Mouse (Mus musculus) adipocyte (in vitro differentiated cells): Measurements from ENCODE around the gene Mrpl58.

Source experiments
- DNase-seq: peaks from one replicate; pipeline ENCODE4 v3.0.0-alpha.2; 2016; ENCODE audit warnings: low spot score

Mrpl58 gene

GRCm38 (mm10) chr11:115457405-115457804, 53.9 kb downstream of the Mrpl58 start:
- no peak for DNase-seq

GRCm38 (mm10) chr11:115460976-115461375, 57.4 kb downstream of the Mrpl58 start:
- no peak for DNase-seq

DNA sequence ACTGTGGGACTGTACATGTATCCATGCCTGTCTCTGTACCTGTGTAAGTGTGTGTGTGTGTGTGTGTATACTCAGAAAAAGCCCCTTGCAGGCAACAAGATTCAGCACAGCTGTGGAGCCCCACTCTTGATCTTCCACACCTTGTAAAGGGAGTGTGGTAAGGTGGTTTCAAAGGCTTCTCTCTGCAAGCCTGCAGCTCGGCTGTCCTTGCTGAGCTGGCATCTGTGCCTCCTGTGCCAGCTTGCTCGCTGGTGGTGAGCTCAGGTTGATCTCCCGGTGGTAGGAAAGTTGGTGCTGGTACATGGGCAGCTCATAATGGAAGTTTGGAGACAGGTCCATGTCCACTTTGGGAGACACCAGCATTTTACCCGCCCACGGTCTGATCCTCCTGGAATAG, 58.3 kb downstream of the Mrpl58 start:
- DNase-seq, result no peak
